Mouse (Mus musculus) limb, embryonic 11.5 days (tissue): Measurements from ENCODE around the gene Tdp1. TPM values are rescaled to one million over a fixed set of nuclear protein-coding genes. Genes with fewer than 3 reads are reported as not detected.
"Not testable (repeated sequence)": the region's sequence is repeated elsewhere in the genome, so short reads cannot be mapped to it uniquely, and the experiment has no call there.

Experiments
- ATAC-seq: fragments of 200-750 bp; cut with Nextera tagmentation; 2 replicates; pipeline ENCODE4 v1.8.0; 2017; ENCODE audit warnings: low read depth; ENCODE audit not compliant: insufficient number of reproducible peaks, low FRiP score, low TSS enrichment
- DNase-seq: peaks from one replicate; pipeline ENCODE4 v3.0.0-alpha.2; 2015; ENCODE audit warnings: low spot score
- H3K27ac ChIP-seq: fragments of 300-500 bp; sonication (generic); replicated peaks from 2 replicates; pipeline ENCODE4 v1.5.1; 2014; ENCODE audit warnings: low read depth, mild to moderate bottlenecking, low read length
- H3K27me3 ChIP-seq: fragments of 300-500 bp; sonication (generic); 2 replicates; pipeline ENCODE4 v1.6.1; 2014; ENCODE audit warnings: mild to moderate bottlenecking, low read length, mixed read lengths; ENCODE audit not compliant: control insufficient read depth, insufficient read depth
- H3K36me3 ChIP-seq: fragments of 300-500 bp; sonication (generic); 2 replicates; pipeline ENCODE4 v1.6.1; 2014; ENCODE audit warnings: mild to moderate bottlenecking, low read length, moderate library complexity, mixed read lengths; ENCODE audit not compliant: control insufficient read depth, insufficient read depth
- H3K4me1 ChIP-seq: fragments of 300-500 bp; sonication (generic); 2 replicates; pipeline ENCODE4 v1.6.1; 2014; ENCODE audit warnings: low read length, mixed read lengths; ENCODE audit not compliant: control insufficient read depth, insufficient read depth
- H3K4me2 ChIP-seq: fragments of 300-500 bp; sonication (generic); 2 replicates; pipeline ENCODE4 v1.6.1; 2014; ENCODE audit warnings: low read depth, mild to moderate bottlenecking, moderate library complexity; ENCODE audit not compliant: severe bottlenecking
- H3K4me3 ChIP-seq: fragments of 300-500 bp; sonication (generic); 2 replicates; pipeline ENCODE4 v1.5.1; 2014; ENCODE audit warnings: low read depth, low read length
- H3K9ac ChIP-seq: fragments of 300-500 bp; sonication (generic); 2 replicates; pipeline ENCODE4 v1.6.1; 2014; ENCODE audit warnings: mild to moderate bottlenecking, low read length
- H3K9me3 ChIP-seq: fragments of 300-500 bp; sonication (generic); 2 replicates; pipeline ENCODE4 v1.6.1; 2016; ENCODE audit warnings: low read length; ENCODE audit not compliant: control insufficient read depth
- WGBS: fragments of 180-500 bp; shearing (Covaris S2); extraction: QIAGEN DNeasy Blood & Tissue Kit; methylation state at CpG from one replicate; pipeline ENCODE4 v1.1.7; 2014; 5-methylcytosine and 5-hydroxymethylcytosine counted together
- polyA plus RNA-seq: library from polyadenylated mRNA; unstranded; fragments of >200 nt; fragmentation: Nextera tagmentation; extraction: Ambion mirVana; gene quantifications from 2 replicates; pipeline ENCODE4 v1.2.1, GENCODE M21; 2014

Tdp1 gene
- polyA plus RNA-seq, 1 experiment from 2014 or later = 77.9 TPM

- no peaks in the 10 kb centered on the region for H3K36me3 ChIP-seq
- peak; percentile 28; the same call in 1 of the 2 replicates for ATAC-seq
- H3K9me3 ChIP-seq = no peaks in the 10 kb centered on the region
- H3K27ac ChIP-seq = no peak overlapping the region
- 5% methylated on average over 25 of the region's 25 CpGs for WGBS
- H3K27me3 ChIP-seq = peaks cover 54% of the 10 kb centered on the region
- H3K9ac ChIP-seq = 0 out of 2 replicates have a peak overlapping the region, but pooled peaks have one; percentile 34
- peak overlapping the region; percentile 30 for H3K4me3 ChIP-seq
- H3K4me1 ChIP-seq = peaks cover 10% of the 10 kb centered on the region
- peak; percentile 55 for DNase-seq
- peak overlapping the region; percentile 62 for H3K4me2 ChIP-seq
These were observed 81.9 kb downstream of the Tdp1 start for GRCm38 (mm10) chr12:99966116-99966770.

- no peak overlapping the region for H3K4me2 ChIP-seq
- no peak overlapping the region for H3K4me3 ChIP-seq
- peaks cover 54% of the 10 kb centered on the region for H3K27me3 ChIP-seq
These were observed 82.6 kb downstream of the Tdp1 start for GRCm38 (mm10) chr12:99966881-99967363.

DNA sequence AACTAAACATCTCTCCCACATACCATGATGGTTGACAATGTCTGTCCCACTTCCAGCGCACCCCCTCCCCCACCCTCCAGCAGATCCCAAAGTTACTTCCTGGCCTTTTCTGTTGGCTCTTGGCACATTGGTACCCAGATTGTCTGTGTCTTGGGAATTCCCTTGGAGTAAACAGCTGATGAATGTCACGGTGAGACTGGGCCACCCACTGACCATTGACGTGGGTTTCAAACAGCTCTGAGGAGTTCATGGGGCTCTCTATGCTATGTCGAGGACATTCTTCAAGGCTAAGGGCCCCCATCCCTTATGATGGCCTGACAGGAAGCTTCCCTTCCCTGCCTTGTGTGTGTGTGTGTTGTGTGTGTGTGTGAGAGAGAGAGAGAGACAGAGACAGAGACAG lies 85.6 kb downstream of the Tdp1 start:
- Histone ChIP-seq H3K4me3 (no peak overlapping the region), H3K9me3 (no peaks in the 10 kb centered on the region), H3K9ac (no peak overlapping the region), H3K27ac (no peak overlapping the region), H3K27me3 (peaks cover 37% of the 10 kb centered on the region), H3K4me1 (peaks cover 10% of the 10 kb centered on the region), H3K36me3 (no peaks in the 10 kb centered on the region), H3K4me2 (no peak overlapping the region)
- no peak for DNase-seq
- ATAC-seq = no peak
- 78% methylated on average over 4 of the region's 4 CpGs for WGBS

More at GRCm38 (mm10) chr12:99966881-99967363, 82.6 kb downstream of the Tdp1 start:
- H3K4me1 ChIP-seq = peaks cover 10% of the 10 kb centered on the region
- 15% methylated on average over 12 of the region's 12 CpGs for WGBS
- no peaks in the 10 kb centered on the region for H3K9me3 ChIP-seq
- no peaks in the 10 kb centered on the region for H3K36me3 ChIP-seq
- H3K9ac ChIP-seq = no peak overlapping the region
- DNase-seq (peak; percentile 40), ATAC-seq (no peak)
- H3K27ac ChIP-seq = no peak overlapping the region

DNA sequence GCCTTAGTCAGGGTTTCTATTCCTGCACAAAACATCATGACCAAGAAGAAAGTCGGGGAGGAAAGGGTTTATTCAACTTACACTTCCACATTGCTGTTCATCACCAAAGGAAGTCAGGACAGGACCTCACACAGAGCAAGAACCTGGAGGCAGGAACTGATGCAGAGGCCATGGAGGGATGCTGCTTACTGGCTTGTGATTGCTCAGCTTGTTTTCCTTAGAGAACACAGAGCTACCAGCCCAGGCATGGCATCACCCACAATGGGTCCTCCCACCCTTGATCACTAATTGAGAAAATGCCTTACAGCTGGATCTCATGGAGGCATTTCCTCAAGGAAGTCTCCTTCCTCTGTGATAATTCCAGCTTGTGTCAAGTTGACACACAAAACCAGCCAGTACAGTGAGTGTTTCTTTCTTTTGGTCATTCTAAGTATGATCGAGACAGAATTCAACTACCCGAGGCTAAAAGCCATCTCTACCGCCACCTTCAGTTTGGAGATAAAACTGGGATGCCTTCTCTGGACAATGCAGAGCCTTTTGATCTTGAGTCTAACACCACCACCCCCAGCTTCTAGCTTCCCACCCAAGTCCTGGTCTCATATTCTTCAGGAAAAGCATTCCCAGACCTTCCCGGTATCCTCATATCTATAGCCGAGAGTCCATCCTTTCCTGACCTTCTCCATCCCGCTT lies 87.0 kb downstream of the Tdp1 start:
- not testable (repeated sequence) for DNase-seq, H3K4me1 ChIP-seq, ATAC-seq, H3K36me3 ChIP-seq, H3K4me2 ChIP-seq, H3K9me3 ChIP-seq, H3K27ac ChIP-seq, H3K4me3 ChIP-seq, H3K9ac ChIP-seq
- WGBS = 75% methylated on average over 7 of the region's 7 CpGs
- H3K27me3 ChIP-seq = peaks cover 27% of the 10 kb centered on the region

GRCm38 (mm10) chr12:99972825-99973224 lies 88.5 kb downstream of the Tdp1 start:
- Histone ChIP-seq H3K27ac (no peak overlapping the region), H3K36me3 (no peaks in the 10 kb centered on the region), H3K4me1 (no peaks in the 10 kb centered on the region), H3K4me2 (no peak overlapping the region), H3K9ac (no peak overlapping the region), H3K9me3 (no peaks in the 10 kb centered on the region), H3K27me3 (peaks cover 12% of the 10 kb centered on the region), H3K4me3 (no peak overlapping the region)
- DNase-seq (no peak), ATAC-seq (no peak)
- WGBS = 62% methylated on average over 7 of the region's 7 CpGs

DNA sequence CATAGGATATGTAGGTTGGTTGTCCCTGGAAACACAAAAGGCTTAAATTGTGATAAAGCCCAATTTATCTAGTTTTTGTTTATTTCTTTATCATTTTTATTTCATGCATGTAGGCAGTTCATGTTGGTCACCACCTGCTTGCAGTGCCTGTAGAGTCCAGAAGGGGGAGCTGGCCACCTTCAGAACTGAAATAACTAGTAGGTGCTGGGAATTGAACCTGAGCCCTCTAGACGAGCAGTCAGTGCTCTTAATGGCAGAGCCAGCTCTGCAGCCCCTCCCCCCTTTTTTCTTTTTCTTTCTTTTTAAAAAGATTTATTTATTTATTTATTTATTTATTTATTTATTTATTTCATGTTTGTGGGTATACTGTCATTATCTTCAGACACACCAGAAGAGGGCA lies 89.3 kb downstream of the Tdp1 start:
- Histone ChIP-seq H3K4me2 (no peak overlapping the region), H3K27ac (no peak overlapping the region), H3K4me3 (no peak overlapping the region), H3K27me3 (peaks cover 6% of the 10 kb centered on the region; the same call in 1 of the 2 replicates), H3K9me3 (no peaks in the 10 kb centered on the region), H3K36me3 (no peaks in the 10 kb centered on the region), H3K9ac (no peak overlapping the region), H3K4me1 (no peaks in the 10 kb centered on the region)
- 84% methylated on average over 1 of the region's 1 CpGs for WGBS
- ATAC-seq (no peak), DNase-seq (no peak)

GRCm38 (mm10) chr12:99979541-99979940 lies 95.2 kb downstream of the Tdp1 start:
- Histone ChIP-seq H3K9ac (no peak overlapping the region), H3K27me3 (no peaks in the 10 kb centered on the region), H3K4me2 (no peak overlapping the region), H3K9me3 (no peaks in the 10 kb centered on the region), H3K27ac (no peak overlapping the region), H3K36me3 (no peaks in the 10 kb centered on the region), H3K4me3 (no peak overlapping the region), H3K4me1 (no peaks in the 10 kb centered on the region)
- ATAC-seq (no peak), DNase-seq (no peak)
- 92% methylated on average over 4 of the region's 4 CpGs for WGBS

GRCm38 (mm10) chr12:99986797-99987196 lies 102.5 kb downstream of the Tdp1 start:
- Histone ChIP-seq H3K9ac (no peak overlapping the region), H3K4me1 (no peaks in the 10 kb centered on the region), H3K9me3 (no peaks in the 10 kb centered on the region), H3K4me3 (no peak overlapping the region), H3K27me3 (no peaks in the 10 kb centered on the region), H3K4me2 (no peak overlapping the region), H3K36me3 (no peaks in the 10 kb centered on the region), H3K27ac (no peak overlapping the region)
- DNase-seq = no peak
- 92% methylated on average over 5 of the region's 5 CpGs for WGBS
- no peak for ATAC-seq
